Mouse (Mus musculus) erythroblast, embryonic 14.5 days (primary cell): ENCODE measurements around the gene Thra. TPM values are rescaled to one million over a fixed set of nuclear protein-coding genes. Genes with fewer than 3 reads are reported as not detected.
"Not testable (repeated sequence)": the region's sequence is repeated elsewhere in the genome, so short reads cannot be mapped to it uniquely, and the experiment has no call there.

Experiments
- H3K27me3 ChIP-seq: 2 replicates; pipeline ENCODE4 v1.6.1; 2012; ENCODE audit warnings: inconsistent platforms; ENCODE audit not compliant: control insufficient read depth
- H3K36me3 ChIP-seq: 2 replicates; pipeline ENCODE4 v1.6.1; 2012; ENCODE audit warnings: mild to moderate bottlenecking, inconsistent platforms; ENCODE audit not compliant: control insufficient read depth
- H3K4me1 ChIP-seq: 2 replicates; pipeline ENCODE4 v1.6.1; 2012; ENCODE audit warnings: inconsistent platforms; ENCODE audit not compliant: control insufficient read depth
- H3K4me3 ChIP-seq: replicated peaks from 2 replicates; pipeline ENCODE3; 2012; ENCODE audit warnings: moderate library complexity, mild to moderate bottlenecking, inconsistent platforms
- H3K9me3 ChIP-seq: 2 replicates; pipeline ENCODE4 v1.6.1; 2012; ENCODE audit warnings: low read length, inconsistent platforms, mixed read lengths; ENCODE audit not compliant: control insufficient read depth
- GATA1 ChIP-seq: IDR thresholded peaks from 2 replicates; pipeline ENCODE4 v1.6.1; 2012; ENCODE audit warnings: low read length, inconsistent platforms, mixed read lengths
- TAL1 ChIP-seq: IDR thresholded peaks from 3 replicates; pipeline ENCODE4 v1.6.1; 2012; ENCODE audit warnings: low read length, inconsistent platforms, mixed read lengths
- polyA plus RNA-seq: library from polyadenylated mRNA; stranded (reverse); fragments of >175 nt; gene quantifications from 2 replicates; pipeline ENCODE4 v1.2.3, GENCODE M21; 2012

The Thra gene
- polyA plus RNA-seq, 1 experiment, result 3.2 TPM

- H3K4me3 ChIP-seq, result no peak overlapping the region
- H3K9me3 ChIP-seq, result peaks cover 6% of the 10 kb centered on the region
- H3K36me3 ChIP-seq, result peaks cover 20% of the 10 kb centered on the region
- TF ChIP-seq TAL1 (no peak), GATA1 (no peak)
- H3K4me1 ChIP-seq, result peaks cover 19% of the 10 kb centered on the region
- no peaks in the 10 kb centered on the region for H3K27me3 ChIP-seq
Observed at GRCm38 (mm10) chr11:98731134-98731533, 9.3 kb upstream of the Thra start.

DNA sequence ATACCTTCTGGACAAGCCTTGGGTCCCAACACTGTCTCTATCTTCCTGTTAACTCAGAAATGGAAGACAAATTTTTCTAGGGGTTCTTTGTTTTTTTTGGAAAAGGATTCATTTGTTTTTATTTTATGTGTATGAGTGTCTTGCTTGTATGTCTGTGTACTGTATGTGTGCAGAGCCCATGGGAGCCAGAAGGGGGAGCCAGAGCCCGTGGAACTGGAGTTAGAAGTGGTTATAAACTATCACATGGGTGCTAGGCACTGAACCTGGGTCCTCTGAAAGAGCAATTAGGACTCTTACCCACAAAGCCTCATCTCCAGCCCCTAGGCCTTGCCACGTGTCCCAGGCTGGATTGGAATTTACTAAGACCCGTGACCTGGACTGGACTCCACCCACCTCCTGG is 6.4 kb upstream of the Thra start:
- Histone ChIP-seq H3K4me1 (peaks cover 22% of the 10 kb centered on the region), H3K9me3 (peaks cover 6% of the 10 kb centered on the region), H3K36me3 (no peaks in the 10 kb centered on the region), H3K27me3 (no peaks in the 10 kb centered on the region), H3K4me3 (no peak overlapping the region)
- TF ChIP-seq TAL1 (no peak), GATA1 (no peak)

- peaks cover 27% of the 10 kb centered on the region for H3K4me1 ChIP-seq
- no peaks in the 10 kb centered on the region for H3K27me3 ChIP-seq
- TF ChIP-seq GATA1, result no peak
- peaks cover 6% of the 10 kb centered on the region for H3K9me3 ChIP-seq
- H3K4me3 ChIP-seq, result no peak overlapping the region
- H3K36me3 ChIP-seq, result no peaks in the 10 kb centered on the region
Observed at GRCm38 (mm10) chr11:98735111-98735510, 5.3 kb upstream of the Thra start.

- no peaks in the 10 kb centered on the region for H3K27me3 ChIP-seq
- H3K36me3 ChIP-seq, result no peaks in the 10 kb centered on the region
- peaks cover 37% of the 10 kb centered on the region for H3K4me1 ChIP-seq
- TF ChIP-seq TAL1 (no peak), GATA1 (no peak)
- H3K4me3 ChIP-seq, result no peak overlapping the region
- peaks cover 6% of the 10 kb centered on the region for H3K9me3 ChIP-seq
Observed at GRCm38 (mm10) chr11:98736176-98736575, 4.3 kb upstream of the Thra start.

- not testable (repeated sequence) for H3K4me3 ChIP-seq, H3K36me3 ChIP-seq, H3K9me3 ChIP-seq, H3K27me3 ChIP-seq
- H3K4me1 ChIP-seq, result peaks cover 45% of the 10 kb centered on the region
Observed at GRCm38 (mm10) chr11:98737220-98737619, 3.2 kb upstream of the Thra start.

GRCm38 (mm10) chr11:98738428-98738911 is 2.0 kb upstream of the Thra start:
- Histone ChIP-seq H3K36me3 (no peaks in the 10 kb centered on the region), H3K4me1 (peaks cover 57% of the 10 kb centered on the region), H3K9me3 (peaks cover 6% of the 10 kb centered on the region), H3K4me3 (peak overlapping the region; percentile 24), H3K27me3 (no peaks in the 10 kb centered on the region)
- TF ChIP-seq GATA1 (no peak), TAL1 (no peak)

GRCm38 (mm10) chr11:98738925-98739324 is 1.5 kb upstream of the Thra start:
- H3K4me1 ChIP-seq, result peaks cover 62% of the 10 kb centered on the region
- H3K4me3 ChIP-seq, result peak overlapping the region; percentile 24
- H3K9me3 ChIP-seq, result peaks cover 6% of the 10 kb centered on the region
- no peaks in the 10 kb centered on the region; the same call in 1 of the 2 replicates for H3K36me3 ChIP-seq
- no peaks in the 10 kb centered on the region for H3K27me3 ChIP-seq
- TF ChIP-seq GATA1, result no peak
- no peak for TF ChIP-seq TAL1

DNA sequence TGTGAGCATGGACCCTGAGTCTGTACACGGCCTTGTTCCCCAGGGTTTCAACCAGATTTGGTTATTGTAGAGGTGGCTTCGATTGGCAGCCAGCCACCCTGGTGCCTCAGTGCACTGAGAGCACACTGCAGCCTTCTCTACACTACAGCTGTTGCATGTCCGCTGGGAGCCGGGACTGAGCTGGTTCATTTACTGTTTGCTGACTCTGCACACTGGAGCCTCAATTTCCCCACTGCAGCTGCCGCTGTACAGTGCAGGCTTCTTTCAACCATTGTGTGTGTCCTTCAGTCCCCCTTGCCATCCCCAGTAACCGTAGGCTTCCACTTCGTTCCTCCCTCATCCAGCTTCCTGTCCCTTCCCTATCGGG is 429 bp upstream of the Thra start:
- no peaks in the 10 kb centered on the region for H3K9me3 ChIP-seq
- H3K4me1 ChIP-seq, result peaks cover 73% of the 10 kb centered on the region
- H3K36me3 ChIP-seq, result peaks cover 5% of the 10 kb centered on the region
- no peaks in the 10 kb centered on the region for H3K27me3 ChIP-seq
- H3K4me3 ChIP-seq, result peak overlapping the region; percentile 84
- TF ChIP-seq GATA1, result no peak

DNA sequence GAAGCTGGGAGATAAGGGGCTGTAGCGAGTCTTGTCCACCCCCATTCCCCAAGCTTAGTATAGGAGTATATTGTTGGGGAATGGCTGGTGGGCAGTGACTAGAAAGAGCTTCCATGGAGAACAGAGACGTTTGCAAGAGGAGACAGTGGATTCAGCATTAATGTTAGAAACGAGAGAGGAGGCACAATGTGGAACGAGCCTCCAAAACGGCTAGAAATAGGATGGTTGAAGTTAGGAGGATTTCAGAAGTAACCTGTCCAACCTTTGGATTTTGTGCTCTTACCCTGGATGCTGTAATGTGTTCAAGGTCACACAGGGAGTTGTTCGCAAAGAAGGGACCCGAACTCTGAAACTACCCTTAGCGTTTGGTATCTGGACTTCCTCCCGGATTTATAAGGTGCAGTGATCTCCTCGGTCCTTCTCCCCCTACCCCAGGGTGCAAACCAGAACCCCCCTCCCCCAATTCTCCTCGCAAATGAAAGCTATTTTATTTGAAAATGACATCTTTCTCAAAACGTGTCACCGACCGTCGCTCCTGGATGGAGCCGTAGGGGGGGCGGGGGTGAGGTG is 698 bp downstream of the Thra start:
- peak overlapping the region; percentile 84 for H3K4me3 ChIP-seq
- no peaks in the 10 kb centered on the region for H3K27me3 ChIP-seq
- peaks cover 82% of the 10 kb centered on the region for H3K4me1 ChIP-seq
- no peak for TF ChIP-seq TAL1
- no peak for TF ChIP-seq GATA1
- H3K36me3 ChIP-seq, result peaks cover 12% of the 10 kb centered on the region
- H3K9me3 ChIP-seq, result no peaks in the 10 kb centered on the region
